Mouse (Mus musculus) embryo, embryonic 11.5 days (tissue): ENCODE data around the gene Pfkfb2.

Experiments used
- DNase-seq: peaks from one replicate; pipeline ENCODE4 v3.0.0-alpha.2; 2012; ENCODE audit warnings: low read depth, low spot score

Gene Pfkfb2

DNA sequence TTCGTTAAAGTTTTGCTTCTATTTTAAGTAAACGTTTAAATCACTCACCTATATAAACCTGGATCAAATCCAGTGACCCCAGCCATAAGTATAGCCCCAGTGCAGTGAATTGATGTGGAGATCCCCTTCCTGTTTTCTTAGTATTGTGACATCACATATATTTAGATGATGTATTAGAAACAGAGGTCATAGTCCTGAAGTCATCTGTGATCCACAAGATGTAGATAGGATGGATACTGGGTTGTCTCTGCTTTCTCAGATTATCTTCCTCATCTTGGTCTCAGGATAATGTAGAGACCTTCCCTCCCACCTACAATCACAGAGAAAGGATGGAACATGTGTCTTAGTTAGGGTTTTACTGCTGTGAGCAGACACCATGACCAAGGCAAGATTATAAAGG lies at the start of gene Pfkfb2:
Gene Pfkfb2, minus strand, starts transcription at position 101 of the 400 bp plus-strand sequence.
- DNase-seq = no peak

DNA sequence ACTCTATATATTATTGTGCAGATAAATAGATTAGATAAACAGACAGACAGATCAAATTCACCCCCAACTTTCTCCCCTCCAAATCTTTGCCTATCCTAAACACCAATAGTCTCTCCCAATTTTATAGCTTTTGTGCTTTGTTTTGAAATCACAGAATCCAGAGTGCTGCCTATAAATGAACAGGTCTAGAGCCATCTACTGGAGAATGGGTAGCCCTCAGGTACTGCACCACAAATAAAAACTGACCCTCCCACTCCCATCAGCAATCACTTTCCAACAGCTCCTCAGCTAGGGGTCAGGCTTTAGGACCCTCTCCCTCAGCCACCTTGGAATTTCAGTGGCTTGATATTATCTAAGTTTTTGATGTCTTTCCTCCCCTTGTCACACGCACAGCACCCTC lies 47.6 kb upstream of the Pfkfb2 start:
- no peak for DNase-seq

DNA sequence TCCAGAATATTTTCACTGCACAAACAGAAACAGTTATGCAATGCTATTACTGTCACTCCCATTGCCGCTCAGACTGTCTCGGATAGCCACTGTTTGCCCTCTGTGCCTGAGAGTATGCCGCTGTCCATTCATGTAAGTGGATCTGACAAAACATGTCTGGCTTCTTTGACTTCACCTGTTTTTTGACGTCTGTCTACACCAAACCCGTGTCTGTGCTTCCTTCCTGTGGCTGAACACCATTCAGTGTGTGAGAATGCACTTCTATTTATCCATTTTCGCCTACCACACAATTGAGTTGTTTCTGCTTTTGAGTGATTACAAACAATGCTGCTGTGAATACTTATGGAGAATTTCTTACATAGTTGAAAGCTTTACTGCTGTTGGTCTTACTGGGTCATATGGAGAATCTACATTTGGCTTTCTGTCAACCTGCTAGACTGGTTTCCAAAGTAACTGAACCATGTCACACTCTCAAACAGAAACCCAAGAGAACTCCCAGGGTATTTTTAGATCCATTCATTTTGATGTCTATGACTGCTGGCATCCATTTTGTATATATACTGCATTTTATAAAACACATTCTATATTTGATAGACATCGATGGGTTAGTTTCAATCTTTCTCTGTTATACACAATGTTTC lies 46.8 kb upstream of the Pfkfb2 start:
- DNase-seq = no peak

DNA sequence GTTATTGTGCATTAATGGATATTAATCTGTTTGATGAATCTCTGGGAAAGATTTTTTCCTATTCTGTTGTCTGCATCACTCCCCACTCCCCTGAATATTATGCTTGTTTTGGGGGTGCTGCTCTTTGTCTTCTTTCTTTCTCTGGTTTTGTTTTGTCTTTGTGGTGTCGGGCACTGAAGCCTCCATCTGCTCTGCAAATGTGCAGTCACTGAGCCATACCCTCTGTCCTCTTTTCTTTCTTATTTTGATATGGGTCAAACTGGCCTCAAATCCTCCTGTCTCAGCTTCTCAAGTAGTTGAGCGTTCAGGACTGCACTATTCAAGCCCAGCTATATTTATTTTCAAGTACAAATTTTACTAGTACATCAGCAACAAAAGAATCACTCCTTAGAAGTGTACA lies 46.2 kb upstream of the Pfkfb2 start:
- no peak for DNase-seq

DNA sequence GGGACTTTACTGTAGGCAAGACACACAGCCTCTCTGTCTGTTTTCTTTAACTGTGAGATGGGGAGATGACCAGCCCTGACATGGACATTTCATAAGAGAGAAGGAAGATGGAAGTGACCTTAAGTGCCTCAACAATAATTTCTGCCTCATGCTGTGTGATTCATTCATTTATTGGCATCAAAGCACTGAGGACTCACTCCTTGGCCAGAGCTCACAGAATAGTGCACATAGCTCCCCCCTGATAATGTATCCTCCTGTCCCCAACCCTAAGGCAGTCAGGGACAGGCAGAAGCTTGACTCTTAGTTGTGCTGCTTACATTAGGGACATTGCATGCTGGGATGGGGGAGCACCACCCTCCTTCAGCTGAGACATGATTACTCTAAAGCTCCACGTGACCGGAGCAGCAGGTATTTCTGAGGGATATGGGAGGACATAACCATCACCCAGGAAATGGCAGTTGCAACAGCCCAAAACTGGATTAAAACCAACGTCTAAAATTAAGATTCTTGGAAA lies 42.0 kb upstream of the Pfkfb2 start:
- DNase-seq = no peak

DNA sequence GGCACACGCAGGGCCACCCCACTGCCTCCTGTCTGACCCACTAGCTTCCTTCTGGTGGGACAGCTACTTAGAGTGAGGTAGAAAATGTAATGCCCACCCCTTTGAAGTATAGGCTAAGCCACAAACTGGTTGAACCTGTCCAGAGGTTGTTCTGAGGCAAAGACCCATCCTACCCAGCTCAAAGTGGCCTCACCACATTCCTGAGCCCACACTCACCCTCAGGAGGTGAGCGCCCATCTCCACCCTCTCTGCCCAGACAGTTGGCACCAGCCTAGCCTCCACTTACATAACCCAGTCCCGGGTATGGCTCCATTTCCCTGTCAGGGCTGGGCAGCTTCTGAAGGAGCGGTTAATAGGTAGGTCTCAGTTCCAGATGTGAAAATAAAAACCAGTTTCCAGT lies 41.4 kb upstream of the Pfkfb2 start:
- no peak for DNase-seq

DNA sequence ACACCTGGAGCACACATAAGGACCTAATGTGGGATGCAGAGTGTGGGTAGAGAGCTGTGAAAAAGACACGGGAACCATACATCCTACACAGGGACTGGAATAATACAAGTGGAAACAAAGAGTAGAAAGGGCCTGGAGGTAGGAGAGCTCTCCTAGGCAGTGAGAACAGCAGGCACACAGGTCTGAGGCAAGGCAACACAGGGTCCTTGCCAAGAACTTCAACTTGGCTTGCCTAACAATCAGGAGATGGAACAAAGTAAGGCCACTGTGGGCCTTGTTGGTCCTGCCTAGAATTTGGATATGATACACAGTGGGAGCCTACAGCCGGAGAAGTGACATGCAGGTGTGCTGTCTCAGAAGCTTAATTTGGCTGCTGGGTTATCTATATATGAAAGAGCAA lies 40.9 kb upstream of the Pfkfb2 start:
- DNase-seq = no peak

DNA sequence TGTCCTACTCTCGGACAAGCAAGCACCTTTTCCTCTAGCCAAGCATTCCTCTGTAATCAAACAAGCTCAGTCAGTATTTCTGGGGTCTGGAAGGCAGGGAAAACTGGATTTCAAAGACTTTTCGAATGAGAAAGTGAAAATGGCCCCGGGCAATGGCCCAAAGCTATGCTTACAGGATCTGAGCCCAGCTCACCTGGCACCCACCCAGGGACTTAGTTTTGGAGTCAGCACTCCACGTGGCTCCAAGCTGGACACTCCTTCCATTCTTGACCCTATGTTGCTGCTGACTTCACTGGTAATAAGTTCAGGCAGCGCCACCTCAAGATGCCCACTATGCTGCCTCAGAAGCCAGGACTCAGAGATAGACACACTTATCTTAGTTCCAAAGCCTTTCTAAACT lies 38.0 kb upstream of the Pfkfb2 start:
- DNase-seq = no peak

DNA sequence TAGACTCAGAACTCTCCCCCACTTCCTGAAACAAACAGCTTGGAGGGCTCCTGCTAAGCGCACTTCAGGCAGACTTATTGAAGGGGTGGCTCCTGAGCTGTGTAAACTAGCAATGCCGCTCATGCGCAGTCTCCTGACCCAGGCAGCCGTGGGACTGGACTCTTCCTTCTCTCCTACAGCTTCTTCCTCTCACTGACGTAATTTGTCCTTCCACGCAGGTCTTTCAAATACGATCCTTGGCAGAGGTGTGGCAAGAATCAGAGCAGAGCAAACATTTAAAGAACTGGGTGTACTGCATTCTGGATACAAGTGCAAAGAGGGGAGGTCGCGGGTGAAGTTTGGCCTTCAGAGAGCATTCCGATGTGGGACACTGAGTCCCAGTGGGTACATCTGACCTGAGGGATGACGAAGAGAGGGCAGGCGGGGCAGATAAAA lies 35.0 kb upstream of the Pfkfb2 start:
- DNase-seq = no peak

DNA sequence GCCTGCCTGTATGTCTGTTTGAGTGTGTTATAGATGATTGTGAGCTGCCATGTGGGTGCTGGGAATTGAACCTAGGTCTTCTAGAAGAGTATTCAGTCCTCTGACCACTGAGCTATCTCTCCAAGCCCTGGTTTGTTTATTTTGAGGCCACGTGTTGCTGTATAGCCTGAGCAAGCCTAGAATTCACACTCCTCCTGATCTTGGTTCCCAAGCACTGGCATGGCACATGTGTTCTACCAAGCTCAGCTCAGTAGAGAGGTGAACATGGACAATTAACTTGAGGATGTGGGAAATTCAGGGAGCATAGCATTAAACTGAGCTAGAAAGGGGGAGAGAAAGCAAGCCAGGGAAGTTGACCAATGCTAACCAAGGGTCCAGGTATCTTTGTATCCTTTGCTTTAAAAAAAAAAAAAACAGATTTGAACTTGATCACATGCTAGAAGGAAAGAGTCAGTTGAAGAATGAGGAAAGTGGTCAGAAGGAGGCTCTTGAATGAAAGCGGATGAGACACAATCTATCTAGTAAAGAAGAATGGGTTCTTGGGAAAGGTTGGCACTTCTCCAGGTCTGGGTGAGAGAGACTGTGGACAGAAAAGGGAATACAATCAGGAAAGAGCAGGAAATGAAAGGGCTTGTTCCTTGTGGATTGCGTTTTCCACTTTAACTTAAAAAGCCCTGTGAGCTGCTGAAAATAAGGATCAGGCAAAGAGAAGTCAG lies 33.1 kb upstream of the Pfkfb2 start:
- no peak for DNase-seq

DNA sequence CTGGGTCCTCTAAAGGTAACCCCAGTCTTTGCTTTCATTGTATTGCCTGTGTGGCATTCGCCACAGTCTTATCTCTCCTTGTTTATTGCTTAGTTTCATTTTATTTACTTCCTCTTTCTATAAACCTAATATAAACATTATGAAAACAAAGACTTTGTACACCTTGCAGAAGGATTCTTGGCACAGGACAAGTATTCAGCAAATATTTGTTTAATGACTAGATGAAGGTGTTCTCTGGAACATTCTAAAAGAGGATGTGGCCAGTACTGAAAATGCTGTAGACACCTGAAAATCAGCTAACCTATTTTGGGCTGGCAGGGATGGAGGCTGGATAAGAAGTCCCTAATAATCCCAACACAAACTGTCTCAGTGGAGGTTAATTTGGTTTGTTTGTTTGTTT lies 32.5 kb upstream of the Pfkfb2 start:
- DNase-seq = no peak

DNA sequence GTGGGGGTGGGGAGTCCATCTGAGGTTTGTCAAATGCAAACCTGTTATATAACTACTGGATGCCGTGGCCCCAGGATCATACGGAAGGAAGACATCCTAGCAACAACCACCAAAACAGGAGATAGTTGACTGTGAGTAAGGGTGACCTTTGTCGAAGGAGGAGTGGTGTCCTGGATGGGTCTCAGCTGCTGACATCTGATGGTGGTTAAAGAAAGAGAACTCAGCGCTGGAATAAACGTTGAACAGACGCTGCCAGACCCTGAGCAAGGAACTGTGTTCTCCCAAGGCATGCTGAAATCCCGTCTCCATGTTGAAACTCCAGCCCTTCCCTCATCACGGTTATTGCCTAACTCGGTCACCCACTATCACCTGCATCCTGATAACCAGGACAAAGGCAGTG lies 30.6 kb upstream of the Pfkfb2 start:
- no peak for DNase-seq

DNA sequence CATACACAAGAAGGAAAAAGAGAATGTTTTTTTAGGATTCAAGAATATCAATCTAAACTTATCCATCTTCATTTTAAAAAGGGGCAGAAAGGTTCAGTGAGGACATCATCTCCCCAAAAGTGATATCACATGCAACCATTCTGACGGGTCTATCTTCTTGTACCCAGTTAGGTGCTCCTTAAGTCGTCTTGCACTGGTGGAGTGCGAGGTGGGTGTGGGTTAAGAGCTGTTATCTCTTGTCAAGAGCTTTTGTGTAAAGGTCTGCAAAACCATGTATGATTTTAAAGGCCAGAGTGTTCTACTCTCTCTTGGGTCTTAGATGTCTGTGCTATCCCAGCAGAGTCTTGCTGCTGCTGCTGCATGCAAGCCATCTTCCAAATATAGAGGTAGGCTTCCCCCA lies 17.8 kb upstream of the Pfkfb2 start:
- DNase-seq = no peak

DNA sequence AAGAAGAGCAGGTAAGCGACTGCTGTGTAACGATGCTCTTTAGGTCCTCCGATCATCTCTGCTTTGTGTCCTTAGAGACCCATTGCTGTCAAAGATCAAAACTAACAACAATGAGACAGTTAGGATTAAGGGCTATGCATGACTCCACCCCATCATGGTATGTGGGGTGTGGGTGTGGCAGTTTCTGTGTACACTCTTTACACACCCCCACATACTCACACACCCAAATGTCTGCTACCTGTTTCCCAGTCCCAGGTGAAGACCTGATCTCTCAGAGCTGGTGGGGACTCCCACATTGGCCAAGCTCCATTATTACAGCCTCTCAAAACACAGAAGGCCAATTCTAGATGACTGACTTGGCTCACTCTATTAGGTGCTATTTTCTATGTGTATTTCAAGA lies 16.5 kb upstream of the Pfkfb2 start:
- no peak for DNase-seq

DNA sequence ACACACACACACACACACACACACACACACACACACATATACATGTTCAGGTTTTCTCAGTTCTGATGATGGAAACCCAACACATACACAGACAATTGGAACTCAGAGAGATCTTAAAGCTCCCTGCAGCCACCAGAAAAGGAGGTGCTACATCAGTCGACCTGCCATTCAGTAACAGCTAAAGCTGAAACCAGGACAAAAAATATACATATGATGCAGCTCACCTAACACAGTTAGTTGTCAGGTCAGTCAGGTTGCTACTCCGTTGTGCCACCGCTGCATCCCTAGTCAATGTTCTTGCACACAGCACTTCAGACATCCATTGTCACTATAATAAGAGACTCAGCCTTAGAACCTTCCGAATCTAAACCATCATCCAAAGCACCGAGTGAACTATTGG lies 15.9 kb upstream of the Pfkfb2 start:
- no peak for DNase-seq

DNA sequence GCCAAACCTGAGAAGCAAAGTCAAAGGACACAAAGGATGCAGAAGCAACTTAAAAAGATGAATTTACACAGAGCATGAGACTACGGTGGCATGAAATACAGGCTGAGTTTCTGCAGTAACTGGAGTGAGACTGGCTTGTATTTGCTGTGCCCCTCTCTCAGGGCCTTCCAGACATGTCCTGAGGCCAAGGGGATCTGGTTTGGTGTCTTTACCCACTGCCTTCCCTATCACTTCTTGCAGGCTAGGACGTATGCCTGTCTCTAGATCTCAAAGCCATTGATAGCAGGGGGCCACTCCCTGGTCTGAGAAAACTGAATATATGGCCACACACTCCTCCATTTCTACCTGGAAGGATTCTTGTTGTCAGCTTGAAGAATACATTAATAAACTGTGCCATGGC lies 15.2 kb upstream of the Pfkfb2 start:
- DNase-seq = no peak

DNA sequence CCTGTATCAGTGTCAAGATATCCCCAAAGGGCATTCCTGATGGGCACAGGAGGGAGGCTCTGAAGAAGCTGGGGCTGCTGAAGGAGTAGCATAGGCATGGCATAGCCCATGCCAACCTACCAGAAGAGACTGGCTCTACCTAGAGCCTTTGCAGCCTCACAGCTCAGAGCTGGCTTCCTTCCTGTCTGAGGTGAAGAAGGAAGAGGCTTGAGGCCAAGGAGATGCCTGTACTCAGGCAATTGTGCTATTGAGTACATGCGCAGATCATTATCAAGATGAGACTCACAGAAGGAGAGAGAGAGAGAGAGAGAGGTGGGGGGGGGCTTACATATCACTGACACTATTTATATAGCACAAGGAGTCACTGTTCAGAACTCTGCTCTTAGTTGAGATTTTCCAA lies 14.7 kb upstream of the Pfkfb2 start:
- DNase-seq = no peak

DNA sequence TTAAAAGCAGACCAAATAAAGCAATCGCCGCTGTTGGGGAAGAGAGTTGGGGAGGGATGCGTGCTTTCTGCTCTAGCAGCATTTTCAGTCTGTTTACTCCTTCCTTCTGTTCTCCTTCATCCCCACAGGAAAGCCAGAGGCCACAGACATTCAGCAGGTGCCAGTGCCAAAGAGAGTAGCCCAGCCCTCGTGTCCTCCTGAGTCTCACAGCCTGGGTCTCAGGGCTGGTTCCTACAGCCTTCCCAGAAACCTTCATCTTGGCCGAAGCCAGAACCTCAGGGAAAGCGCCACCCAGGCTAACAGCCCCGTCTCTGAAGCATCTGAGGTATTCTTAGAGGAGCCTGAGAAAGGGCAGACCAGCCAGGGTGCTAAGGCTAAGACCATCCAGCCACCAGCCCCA lies 13.1 kb upstream of the Pfkfb2 start:
- DNase-seq = no peak

DNA sequence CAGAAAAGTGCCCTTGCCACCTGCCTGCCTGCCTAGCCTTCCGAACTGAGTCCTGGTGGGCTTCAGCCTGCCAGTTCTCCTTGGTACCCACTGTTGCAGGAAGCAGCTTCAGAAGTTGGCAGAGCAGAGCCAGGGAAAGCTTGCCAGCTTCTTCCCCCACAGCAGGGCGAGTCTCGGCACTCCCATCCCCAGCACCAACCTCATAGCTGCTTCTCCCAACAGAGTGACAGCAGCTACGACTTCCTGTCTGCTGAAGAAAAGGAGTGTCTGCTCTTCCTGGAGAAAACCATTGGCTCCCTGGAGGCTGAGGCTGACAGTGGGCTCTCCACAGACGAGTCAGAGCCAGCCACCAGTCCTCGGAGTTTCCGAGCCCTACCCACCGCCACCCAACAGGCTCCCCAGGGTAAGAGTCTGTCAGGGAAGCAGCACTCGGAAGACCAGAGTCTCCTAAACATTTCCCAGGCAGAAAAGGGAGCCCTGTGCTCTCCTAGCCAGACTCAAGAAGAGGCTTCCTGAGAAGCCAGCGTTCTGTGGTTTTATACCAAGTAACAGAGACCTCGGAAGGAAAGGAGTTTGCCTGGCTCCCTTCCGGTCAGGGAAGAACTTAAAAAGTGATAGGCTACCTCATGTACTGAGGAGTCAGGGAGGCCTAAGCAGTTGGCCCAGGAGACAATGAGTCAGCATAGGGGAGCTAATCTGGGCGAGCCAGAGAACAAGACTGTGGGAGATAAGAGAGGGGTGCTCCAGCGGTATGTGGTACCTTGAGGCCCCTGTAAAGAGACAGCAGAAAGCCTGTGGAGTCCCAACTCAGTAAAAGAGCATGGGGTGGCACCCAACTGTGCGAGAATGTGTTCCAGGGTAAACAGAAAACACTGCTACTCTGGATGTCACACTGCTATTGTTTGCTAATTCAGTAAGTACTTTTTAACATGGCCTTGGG lies 12.0 kb upstream of the Pfkfb2 start:
- DNase-seq = no peak

DNA sequence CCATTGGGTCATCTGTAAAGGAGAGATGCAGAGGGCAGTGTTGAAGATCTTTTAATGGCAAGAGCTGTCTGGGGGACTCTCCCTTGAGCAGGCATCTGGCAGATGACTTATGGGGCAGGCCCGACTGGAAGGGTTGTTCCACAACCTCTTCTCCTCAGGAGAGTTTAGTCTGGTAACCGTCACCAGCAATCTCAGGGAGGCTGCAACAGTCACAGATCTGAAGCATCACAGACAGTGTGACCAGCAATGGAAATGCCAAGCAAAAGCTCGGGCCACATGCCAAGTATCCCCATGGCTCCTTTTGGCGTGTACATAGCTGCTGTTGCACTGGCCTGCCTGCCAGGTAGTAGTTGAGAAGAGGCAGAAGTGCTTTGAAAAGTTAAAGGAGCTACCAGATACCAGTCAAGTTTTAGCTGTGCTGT lies 11.2 kb upstream of the Pfkfb2 start:
- DNase-seq = no peak

DNA sequence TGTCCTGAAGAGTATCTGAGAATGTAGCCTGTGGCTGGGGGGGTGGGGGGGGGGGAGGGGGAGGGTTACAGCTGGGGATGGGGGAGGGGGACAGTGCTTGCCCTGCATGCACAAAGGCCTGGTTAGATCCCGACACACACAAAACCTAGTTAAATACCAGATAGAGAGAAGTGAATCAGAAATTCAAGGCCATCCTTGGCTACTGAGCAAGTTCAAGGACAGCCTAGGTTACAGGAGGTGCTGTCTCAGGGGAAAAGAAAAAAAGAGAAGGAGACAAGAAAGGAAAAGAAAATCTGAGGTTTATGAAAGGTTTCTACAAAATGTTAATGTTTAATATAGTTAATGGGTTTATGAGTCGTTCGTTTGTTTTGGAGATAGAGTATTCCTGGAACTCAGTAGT lies 10.6 kb upstream of the Pfkfb2 start:
- DNase-seq = no peak

DNA sequence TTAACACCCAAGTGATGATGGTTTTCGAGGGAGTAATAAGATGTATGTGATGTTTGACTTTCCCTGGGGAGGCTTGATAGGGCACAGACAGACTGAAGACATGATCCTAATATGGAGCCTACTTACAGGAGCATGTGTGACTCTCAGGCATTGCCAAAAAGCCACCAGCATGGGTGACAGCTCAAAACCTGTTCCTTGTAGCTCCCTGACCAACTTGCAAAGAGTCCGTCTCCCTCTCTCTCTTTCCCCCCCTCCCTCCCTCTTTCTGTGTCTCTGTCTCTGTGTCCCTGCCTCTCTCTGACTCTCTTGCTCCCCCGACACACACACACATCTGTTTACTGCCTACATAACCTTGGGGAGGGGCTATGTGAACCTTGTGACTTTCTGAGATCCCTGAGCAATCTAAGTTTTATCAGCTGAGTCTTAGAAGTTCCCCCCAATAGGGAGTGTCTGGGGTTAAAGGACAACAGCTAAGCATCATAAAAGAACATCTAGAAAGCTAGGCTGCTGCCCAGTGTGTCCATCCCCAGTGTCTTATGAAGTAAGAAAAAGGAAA lies 9.6 kb upstream of the Pfkfb2 start:
- no peak for DNase-seq
